Mouse (Mus musculus): ENCODE data around the gene Ppm1b. TPM values are rescaled to one million over a fixed set of nuclear protein-coding genes. Genes with fewer than 3 reads are reported as not detected.

The Ppm1b gene
- total RNA-seq, 2 experiments from 2014 or later, result 139 to 151 TPM

DNA sequence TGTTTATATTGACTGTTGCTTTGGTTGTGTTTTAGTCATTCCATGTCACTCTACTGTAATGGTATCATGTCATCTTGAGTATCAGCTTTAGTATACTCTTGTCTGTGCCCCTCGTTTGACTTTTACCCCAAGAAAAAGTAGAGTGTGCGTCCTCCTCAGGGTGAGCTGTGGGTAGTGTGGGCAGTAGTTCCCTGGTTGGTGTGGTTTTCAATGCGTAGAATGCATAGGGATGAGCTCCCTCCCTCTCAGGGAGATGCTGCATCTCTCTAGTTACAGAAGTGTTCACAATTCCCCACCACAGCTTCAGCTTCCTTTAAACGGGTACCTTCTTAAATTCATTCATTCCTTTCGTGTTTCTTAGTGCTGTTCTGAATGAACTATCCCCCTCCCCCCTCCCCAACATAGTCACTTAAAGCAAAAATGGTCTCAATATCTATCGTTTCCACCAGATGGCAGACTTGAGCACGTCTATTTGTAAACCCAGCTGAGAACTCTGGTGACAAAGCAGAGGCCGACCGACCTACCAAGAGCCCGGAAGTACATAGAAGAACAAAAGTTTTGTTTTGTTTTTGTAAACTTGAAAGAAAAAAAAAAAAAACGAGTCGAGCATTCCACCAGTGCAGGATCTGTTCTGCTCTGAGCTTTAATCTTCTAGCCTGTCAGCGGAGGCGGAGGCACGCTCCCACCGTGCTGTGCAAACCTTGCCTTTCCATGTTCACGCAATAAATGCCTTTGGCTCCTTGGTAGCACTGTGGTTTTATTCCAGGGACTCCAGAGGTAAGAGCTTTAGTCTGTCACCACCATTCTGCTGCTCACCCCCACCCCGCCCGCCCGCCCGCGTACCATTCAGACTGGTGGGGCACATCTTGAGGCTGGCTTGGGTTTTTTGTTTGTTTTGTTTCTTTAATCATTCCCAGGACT, 67.0 kb downstream of the Ppm1b start:
- DNase-seq, result peak; percentile 20

GRCm38 (mm10) chr17:85024237-85024636, 67.7 kb downstream of the Ppm1b start:
- no peak for DNase-seq

DNA sequence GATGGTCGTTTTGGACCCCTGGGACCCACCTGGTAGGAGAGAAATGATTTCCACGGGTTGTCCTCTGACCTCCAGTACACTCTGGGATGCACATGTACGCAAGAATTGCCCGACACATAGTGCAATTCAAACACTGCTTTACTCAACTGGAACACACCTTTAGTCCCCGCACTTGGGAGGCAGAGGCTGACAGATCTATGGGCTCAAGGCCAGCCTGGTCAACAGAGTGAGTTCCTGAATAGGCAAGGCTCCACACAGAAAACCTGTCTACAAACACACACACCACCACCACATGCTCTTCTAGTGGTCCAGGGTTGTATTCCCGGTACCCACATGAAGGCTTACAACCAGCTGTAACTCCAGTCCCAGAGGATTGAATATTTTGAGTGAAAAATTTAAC, 68.6 kb downstream of the Ppm1b start:
- no peak for DNase-seq

GRCm38 (mm10) chr17:85026436-85026835, 69.9 kb downstream of the Ppm1b start:
- no peak for DNase-seq

GRCm38 (mm10) chr17:85027247-85027646, 70.7 kb downstream of the Ppm1b start:
- no peak for DNase-seq

GRCm38 (mm10) chr17:85028093-85028739, 71.7 kb downstream of the Ppm1b start, which contains the start of gene Slc3a1:
Slc3a1 (plus strand) TSS chr17:85028376.
- DNase-seq, result no peak

GRCm38 (mm10) chr17:85028797-85029196, 72.3 kb downstream of the Ppm1b start:
- DNase-seq, result no peak

GRCm38 (mm10) chr17:85030651-85031050, 74.1 kb downstream of the Ppm1b start:
- DNase-seq, result no peak

DNA sequence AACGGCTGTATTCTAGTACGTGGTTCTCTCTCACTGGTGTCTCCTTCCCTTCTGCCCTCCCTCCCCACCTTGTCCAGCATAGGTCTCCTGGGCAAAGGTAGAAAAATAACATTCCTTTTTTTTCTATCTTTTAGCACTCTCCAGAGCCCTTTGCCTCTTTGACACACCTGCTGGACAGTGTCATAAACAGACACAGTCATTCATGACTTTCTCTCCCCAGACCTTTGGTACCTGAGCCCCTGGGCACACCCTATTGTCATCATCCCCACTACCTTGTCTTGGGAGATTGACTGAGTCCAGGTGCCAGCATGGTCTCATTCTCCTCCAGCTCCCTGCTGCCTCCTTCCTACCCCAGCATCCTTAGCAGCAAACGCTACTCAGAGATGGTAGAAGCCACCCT, 76.5 kb downstream of the Ppm1b start:
- no peak for DNase-seq

DNA sequence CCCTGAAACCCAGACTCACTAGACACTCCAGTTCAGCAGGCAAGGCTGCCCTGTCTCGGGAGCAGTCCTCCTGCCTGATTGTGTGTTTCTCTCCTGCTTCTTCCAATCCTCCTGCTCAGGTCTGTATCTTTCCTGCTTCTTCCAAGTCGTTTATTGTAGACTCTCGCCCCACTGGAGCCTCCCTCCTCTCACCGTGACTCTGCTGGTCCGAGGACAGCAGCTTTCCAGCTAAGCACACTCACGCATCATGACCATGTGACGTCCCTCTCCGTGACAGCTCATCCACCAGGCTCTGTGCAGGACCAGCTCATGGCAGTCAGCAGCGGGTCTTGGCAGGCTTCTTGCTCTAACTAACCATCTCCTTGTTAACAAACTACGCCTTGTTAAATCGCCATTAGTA, 77.5 kb downstream of the Ppm1b start:
- no peak for DNase-seq

- no peak for DNase-seq
Observed at GRCm38 (mm10) chr17:85037855-85038254, 81.3 kb downstream of the Ppm1b start.

DNA sequence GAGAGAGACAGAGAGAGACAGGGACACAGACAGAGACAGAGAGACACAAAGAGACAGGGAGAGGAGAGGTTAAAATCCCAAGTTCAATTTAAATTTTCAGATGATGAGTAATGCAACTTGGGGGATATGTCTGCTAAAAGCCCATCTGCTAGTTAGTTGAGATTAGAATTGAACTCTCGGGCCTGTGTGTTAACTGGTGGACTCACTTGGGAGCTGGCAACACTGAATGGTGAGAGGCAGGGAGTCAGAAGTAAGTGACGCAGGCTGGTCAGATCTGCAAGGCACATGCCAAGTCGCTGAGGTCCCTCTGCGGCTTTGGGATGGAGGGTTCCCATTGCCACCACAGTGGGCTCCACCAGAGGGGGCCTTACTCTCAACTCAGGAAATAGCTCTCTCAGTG, 81.8 kb downstream of the Ppm1b start:
- no peak for DNase-seq

GRCm38 (mm10) chr17:85038761-85039160, 82.2 kb downstream of the Ppm1b start:
- no peak for DNase-seq

DNA sequence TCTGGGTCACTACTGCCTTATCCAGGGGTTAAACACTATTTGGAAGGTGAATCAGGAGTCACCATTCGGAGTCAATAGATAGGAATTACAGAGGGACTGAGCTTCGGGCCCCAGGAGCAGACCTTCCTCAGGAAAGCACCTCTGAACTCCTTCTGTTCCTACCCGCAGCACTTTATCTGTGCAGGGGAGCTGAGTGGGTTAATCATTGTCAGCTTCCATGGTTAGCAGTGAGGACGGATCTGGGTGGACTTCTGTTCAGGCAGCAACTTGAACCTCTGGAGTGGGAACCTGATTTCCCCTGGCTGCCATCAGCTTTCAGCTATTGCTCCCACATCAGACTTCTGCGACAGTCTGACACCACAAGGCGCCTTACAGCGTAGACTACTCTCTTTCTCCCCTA, 84.4 kb downstream of the Ppm1b start:
- DNase-seq, result no peak

DNA sequence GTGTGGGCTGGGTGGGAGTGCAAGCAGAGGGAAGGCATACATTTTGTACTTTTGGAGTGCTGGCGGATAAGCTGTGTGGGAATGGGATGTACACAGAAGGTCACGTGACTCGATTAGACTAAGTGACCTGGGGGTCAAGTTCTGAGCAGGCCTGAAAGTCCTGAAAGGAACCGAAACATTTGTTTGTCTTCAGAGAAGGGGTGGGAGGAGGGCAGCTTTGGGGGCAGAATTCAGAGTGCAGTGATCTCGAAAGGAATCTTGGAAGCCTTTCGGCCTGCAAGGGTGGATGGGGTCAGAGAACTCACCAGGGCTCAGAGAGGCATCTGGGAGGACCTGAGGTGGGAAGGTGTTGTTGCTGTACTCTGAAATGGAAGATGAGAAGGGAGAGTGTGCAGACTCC, 85.9 kb downstream of the Ppm1b start:
- no peak for DNase-seq

DNA sequence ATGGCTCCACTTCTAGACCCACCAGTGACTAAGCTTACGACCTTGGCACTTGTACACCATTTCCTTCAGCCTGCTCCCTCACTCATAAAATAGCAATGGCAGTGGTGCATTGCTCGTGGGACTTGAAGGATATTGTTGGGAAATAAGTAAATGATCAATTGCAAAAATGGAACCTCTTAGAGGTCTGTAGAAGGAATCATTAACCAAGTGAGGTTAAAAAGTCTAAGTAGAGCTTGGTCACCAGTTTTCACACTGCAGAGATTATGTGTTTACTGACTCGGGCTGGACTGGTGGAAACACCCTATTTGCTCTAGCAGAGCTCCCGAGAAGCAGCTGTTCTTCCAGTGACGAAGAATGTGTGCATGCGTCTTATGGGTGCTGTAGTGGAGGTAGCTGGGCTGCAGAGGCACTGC, 86.9 kb downstream of the Ppm1b start:
- DNase-seq, result no peak

DNA sequence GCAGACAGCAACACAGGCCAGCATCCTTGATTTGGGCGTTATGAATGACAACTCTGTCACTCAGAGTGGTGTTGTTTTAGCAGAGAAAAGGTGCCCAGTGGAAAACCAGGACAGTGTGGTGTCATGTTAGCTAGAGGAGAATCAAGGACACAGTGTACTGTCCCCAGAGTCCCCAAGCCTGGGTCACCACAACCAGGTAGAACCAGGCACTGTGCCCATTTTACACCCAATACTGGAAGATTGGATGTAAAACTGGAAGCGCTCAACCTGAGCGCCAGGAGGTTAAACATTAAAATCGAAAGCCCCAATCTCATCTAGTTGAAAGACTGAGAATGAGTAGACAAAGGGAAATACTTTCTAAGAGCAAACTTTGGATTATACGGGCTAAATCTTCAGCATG, 87.9 kb downstream of the Ppm1b start:
- no peak for DNase-seq

GRCm38 (mm10) chr17:85045160-85045559, 88.6 kb downstream of the Ppm1b start:
- no peak for DNase-seq

GRCm38 (mm10) chr17:85048379-85048778, 91.8 kb downstream of the Ppm1b start:
- no peak for DNase-seq

GRCm38 (mm10) chr17:85058276-85058675, 101.7 kb downstream of the Ppm1b start:
- DNase-seq, result no peak

DNA sequence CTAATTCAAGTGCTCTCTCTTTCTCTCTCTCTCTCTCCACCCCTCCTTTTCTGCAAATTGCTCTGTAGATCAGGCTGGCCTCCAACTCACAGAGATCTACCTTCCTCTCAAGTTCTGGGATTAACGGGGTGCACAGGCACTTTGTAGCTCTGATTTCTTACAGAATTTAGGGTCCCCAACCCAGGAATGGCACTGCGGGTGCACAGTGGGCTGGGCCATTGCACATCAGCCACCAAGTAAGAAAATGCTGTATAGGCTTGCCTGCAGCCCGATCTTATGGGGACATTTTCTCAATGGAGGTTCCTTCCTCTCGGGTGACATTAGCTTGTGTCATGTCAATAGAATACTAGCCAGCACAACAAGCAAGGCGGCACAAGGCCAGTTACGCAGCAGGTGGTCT, 102.6 kb downstream of the Ppm1b start:
- no peak for DNase-seq

- no peak for DNase-seq
Observed at GRCm38 (mm10) chr17:85063560-85063959, 107.0 kb downstream of the Ppm1b start.

GRCm38 (mm10) chr17:85067331-85067730, 110.8 kb downstream of the Ppm1b start:
- DNase-seq, result no peak

- DNase-seq, result no peak
Observed at GRCm38 (mm10) chr17:85070658-85071057, 114.1 kb downstream of the Ppm1b start.
